Mouse (Mus musculus): Measurements from ENCODE around the gene Gtf2h5. TPM values are rescaled to one million over a fixed set of nuclear protein-coding genes. Genes with fewer than 3 reads are reported as not detected.

The Gtf2h5 gene
- total RNA-seq, 1 experiment = 85.1 TPM

- Histone ChIP-seq H3K9me3 (ENCODE audit: control insufficient read depth, insufficient read depth, low read depth, low read length) (no peaks in the 10 kb centered on the region), H3K36me3 (ENCODE audit: control insufficient read depth, insufficient read depth, low read length, poor library complexity, severe bottlenecking) (peaks cover 8% of the 10 kb centered on the region), H3K9ac (ENCODE audit: insufficient read depth, low read depth, low read length, poor library complexity, severe bottlenecking) (no peak overlapping the region), H3K4me3 (ENCODE audit: insufficient read depth in 1 of 2, low read depth in 1 of 2, low read length in 2 of 2, poor library complexity in 1 of 2, severe bottlenecking in 1 of 2) (no peak overlapping the region), H3K27ac (ENCODE audit: insufficient read depth, low read depth, low read length, poor library complexity, severe bottlenecking) (no peak overlapping the region), H3K4me1 (ENCODE audit: control insufficient read depth in 2 of 2, insufficient read depth in 2 of 2, low read length in 2 of 2, poor library complexity in 1 of 2) (no peaks in the 10 kb centered on the region)
- no peak for DNase-seq (ENCODE audit: low read depth, low spot score)
- in situ Hi-C loops (cut with MboI; ENCODE audit: low sequenced_read_pairs in 2 of 2, unreplicated experiment in 2 of 2) = no loop called here
- TF ChIP-seq ZNF384 (IDR thresholded peaks at IDR 0.05; ENCODE audit: low read depth, low read length) = no peak
- TF ChIP-seq ZC3H11A (IDR thresholded peaks at IDR 0.05; ENCODE audit: borderline replicate concordance, low read depth, low read length) = no peak
- TF ChIP-seq CHD2 (IDR thresholded peaks at IDR 0.05; ENCODE audit: low read depth, low read length) = no peak
- TF ChIP-seq MAFK (IDR thresholded peaks at IDR 0.05; ENCODE audit: insufficient read depth, low read depth, low read length) = no peak
- TF ChIP-seq HCFC1 (IDR thresholded peaks at IDR 0.05; ENCODE audit: borderline replicate concordance, insufficient read depth, low read length) = no peak
Observed at GRCm38 (mm10) chr17:6083323-6083890, 3.8 kb downstream of the Gtf2h5 start.

GRCm38 (mm10) chr17:6091604-6092003 lies 12.0 kb downstream of the Gtf2h5 start:
- no peak for DNase-seq (ENCODE audit: low read depth, low spot score)
- in situ Hi-C loops (cut with MboI; ENCODE audit: low sequenced_read_pairs in 2 of 2, unreplicated experiment in 2 of 2) = no loop called here
- Histone ChIP-seq H3K36me3 (ENCODE audit: control insufficient read depth, insufficient read depth, low read length, poor library complexity, severe bottlenecking) (peaks cover 7% of the 10 kb centered on the region; the same call in 1 of the 2 replicates), H3K9ac (ENCODE audit: insufficient read depth, low read depth, low read length, poor library complexity, severe bottlenecking) (no peak overlapping the region), H3K4me3 (ENCODE audit: insufficient read depth in 1 of 2, low read depth in 1 of 2, low read length in 2 of 2, poor library complexity in 1 of 2, severe bottlenecking in 1 of 2) (no peak overlapping the region), H3K9me3 (ENCODE audit: control insufficient read depth, insufficient read depth, low read depth, low read length) (no peaks in the 10 kb centered on the region), H3K4me1 (ENCODE audit: control insufficient read depth in 2 of 2, insufficient read depth in 2 of 2, low read length in 2 of 2, poor library complexity in 1 of 2) (no peaks in the 10 kb centered on the region), H3K27ac (ENCODE audit: insufficient read depth, low read depth, low read length, poor library complexity, severe bottlenecking) (no peak overlapping the region)
- TF ChIP-seq ZNF384 (IDR thresholded peaks at IDR 0.05; ENCODE audit: low read depth, low read length) = no peak
- no peak for TF ChIP-seq CHD2 (IDR thresholded peaks at IDR 0.05; ENCODE audit: low read depth, low read length)
- no peak for TF ChIP-seq MAFK (IDR thresholded peaks at IDR 0.05; ENCODE audit: insufficient read depth, low read depth, low read length)
- TF ChIP-seq ZC3H11A (IDR thresholded peaks at IDR 0.05; ENCODE audit: borderline replicate concordance, low read depth, low read length) = no peak
- no peak for TF ChIP-seq HCFC1 (IDR thresholded peaks at IDR 0.05; ENCODE audit: borderline replicate concordance, insufficient read depth, low read length)

GRCm38 (mm10) chr17:6095579-6095978 lies 16.0 kb downstream of the Gtf2h5 start:
- Histone ChIP-seq H3K36me3 (ENCODE audit: control insufficient read depth, insufficient read depth, low read length, poor library complexity, severe bottlenecking) (peaks cover 5% of the 10 kb centered on the region; the same call in 1 of the 2 replicates), H3K9me3 (ENCODE audit: control insufficient read depth, insufficient read depth, low read depth, low read length) (no peaks in the 10 kb centered on the region), H3K27ac (ENCODE audit: insufficient read depth, low read depth, low read length, poor library complexity, severe bottlenecking) (no peak overlapping the region), H3K4me1 (ENCODE audit: control insufficient read depth in 2 of 2, insufficient read depth in 2 of 2, low read length in 2 of 2, poor library complexity in 1 of 2) (no peaks in the 10 kb centered on the region), H3K9ac (ENCODE audit: insufficient read depth, low read depth, low read length, poor library complexity, severe bottlenecking) (no peak overlapping the region), H3K4me3 (ENCODE audit: insufficient read depth in 1 of 2, low read depth in 1 of 2, low read length in 2 of 2, poor library complexity in 1 of 2, severe bottlenecking in 1 of 2) (no peak overlapping the region)
- in situ Hi-C loops (cut with MboI; ENCODE audit: low sequenced_read_pairs in 2 of 2, unreplicated experiment in 2 of 2) = no loop called here
- TF ChIP-seq HCFC1 (IDR thresholded peaks at IDR 0.05; ENCODE audit: borderline replicate concordance, insufficient read depth, low read length) (no peak), ZNF384 (IDR thresholded peaks at IDR 0.05; ENCODE audit: low read depth, low read length) (no peak), ZC3H11A (IDR thresholded peaks at IDR 0.05; ENCODE audit: borderline replicate concordance, low read depth, low read length) (no peak), MAFK (IDR thresholded peaks at IDR 0.05; ENCODE audit: insufficient read depth, low read depth, low read length) (no peak), CHD2 (IDR thresholded peaks at IDR 0.05; ENCODE audit: low read depth, low read length) (no peak)
- DNase-seq (ENCODE audit: low read depth, low spot score) = no peak

- no peaks in the 10 kb centered on the region for H3K36me3 ChIP-seq (ENCODE audit: control insufficient read depth, insufficient read depth, low read length, poor library complexity, severe bottlenecking)
- TF ChIP-seq ZC3H11A (IDR thresholded peaks at IDR 0.05; ENCODE audit: borderline replicate concordance, low read depth, low read length) = peak; percentile 59; the same call in 1 of the 2 replicates
- TF ChIP-seq ZNF384 (IDR thresholded peaks at IDR 0.05; ENCODE audit: low read depth, low read length) = no peak
- TF ChIP-seq CHD2 (IDR thresholded peaks at IDR 0.05; ENCODE audit: low read depth, low read length) = no peak
- 0 out of 2 replicates have a peak, but pooled peaks have one; percentile 15 for TF ChIP-seq HCFC1 (IDR thresholded peaks at IDR 0.05; ENCODE audit: borderline replicate concordance, insufficient read depth, low read length)
- TF ChIP-seq MAFK (IDR thresholded peaks at IDR 0.05; ENCODE audit: insufficient read depth, low read depth, low read length) = no peak
- in situ Hi-C loops (cut with MboI; ENCODE audit: low sequenced_read_pairs in 2 of 2, unreplicated experiment in 2 of 2) = no loop called here
- no peaks in the 10 kb centered on the region for H3K9me3 ChIP-seq (ENCODE audit: control insufficient read depth, insufficient read depth, low read depth, low read length)
- DNase-seq (ENCODE audit: low read depth, low spot score) = no peak
- H3K9ac ChIP-seq (ENCODE audit: insufficient read depth, low read depth, low read length, poor library complexity, severe bottlenecking) = no peak overlapping the region
- H3K4me3 ChIP-seq (ENCODE audit: insufficient read depth in 1 of 2, low read depth in 1 of 2, low read length in 2 of 2, poor library complexity in 1 of 2, severe bottlenecking in 1 of 2) = no peak overlapping the region
- H3K4me1 ChIP-seq (ENCODE audit: control insufficient read depth in 2 of 2, insufficient read depth in 2 of 2, low read length in 2 of 2, poor library complexity in 1 of 2) = no peaks in the 10 kb centered on the region
- H3K27ac ChIP-seq (ENCODE audit: insufficient read depth, low read depth, low read length, poor library complexity, severe bottlenecking) = no peak overlapping the region
Observed at GRCm38 (mm10) chr17:6097884-6098283, 18.3 kb downstream of the Gtf2h5 start.
